Mouse (Mus musculus): ENCODE results near the gene Thoc6. TPM values are rescaled to one million over a fixed set of nuclear protein-coding genes. Genes with fewer than 3 reads are reported as not detected.

Thoc6 gene
- total and polyA plus RNA-seq, 3 experiments, result 9.6 to 15.3 (median 9.7) TPM

DNA sequence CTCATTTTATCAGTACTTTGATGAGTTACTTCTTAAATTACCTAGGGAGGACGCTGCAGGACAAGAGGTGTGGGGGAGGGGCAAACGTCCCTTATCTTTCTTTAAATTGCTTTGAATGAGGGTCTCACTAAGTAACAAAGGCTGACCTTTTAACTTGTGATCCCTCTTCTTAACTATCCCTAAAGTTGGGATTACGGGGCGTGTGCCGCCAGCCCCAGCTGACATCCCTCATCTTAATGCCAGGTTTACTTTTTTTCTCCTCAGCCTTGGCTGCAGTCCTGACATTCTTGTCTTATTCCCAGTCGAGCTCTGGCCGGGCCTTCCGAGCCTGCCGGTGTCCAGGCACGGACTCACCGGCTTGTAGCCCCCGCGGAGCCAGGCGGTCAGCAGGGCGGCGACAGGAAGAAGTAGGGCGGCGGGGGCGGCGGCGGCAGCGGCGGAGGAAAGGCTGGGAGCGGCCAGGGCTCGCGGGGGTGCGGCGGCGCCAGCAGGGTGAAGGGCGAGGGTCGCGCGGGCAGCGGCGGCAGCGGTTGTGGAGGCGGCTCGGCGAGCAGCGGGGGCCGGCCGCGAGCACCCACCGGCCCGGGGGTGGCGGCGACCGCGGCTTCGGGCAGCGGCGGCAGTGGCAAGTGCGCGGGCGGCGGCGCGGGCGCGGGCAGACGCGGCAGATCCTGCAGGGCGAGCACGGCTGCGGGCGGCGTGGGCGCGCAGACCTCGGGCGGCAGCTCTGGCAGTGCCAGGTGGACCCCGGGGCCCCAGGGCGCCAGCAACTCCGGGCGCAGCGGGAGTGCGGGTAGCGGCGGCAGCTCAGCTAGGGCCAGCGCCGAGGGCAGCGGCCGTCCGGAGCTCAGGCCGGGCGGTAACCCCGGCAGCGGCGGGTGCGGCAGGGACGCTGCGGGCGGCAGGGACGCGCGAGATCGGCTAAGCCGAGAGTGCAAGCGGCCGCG, 25.7 kb upstream of the Thoc6 start:
- Histone ChIP-seq H3K9ac (ENCODE audit: low read depth, low read length) (peak overlapping the region; percentile 76), H3K4me1 (ENCODE audit: control insufficient read depth, insufficient read depth, low read length) (peaks cover 2% of the 10 kb centered on the region; the same call in 1 of the 2 replicates), H3K4me3 (peak overlapping the region; percentile 63), H3K79me2 (replicated peaks; ENCODE audit: control insufficient read depth, insufficient read depth, low read length) (no peaks in the 10 kb centered on the region), H3K27ac (peak overlapping the region; percentile 72), H3K36me3 (ENCODE audit: control insufficient read depth, insufficient read depth, low read length) (no peaks in the 10 kb centered on the region), H3K27me3 (ENCODE audit: control insufficient read depth, insufficient read depth, low read length) (no peaks in the 10 kb centered on the region)
- TF ChIP-seq POLR2A (IDR thresholded peaks at IDR 0.05; ENCODE audit: insufficient read depth, low read depth, low read length) (no peak), CTCF (IDR thresholded peaks at IDR 0.05) (peak; percentile 37)
- peak; percentile 75 to 78 for DNase-seq
- 2% methylated on average over 92 of the region's 101 CpGs for WGBS
- intact Hi-C loops (cut with DNase I), result no loop called here

DNA sequence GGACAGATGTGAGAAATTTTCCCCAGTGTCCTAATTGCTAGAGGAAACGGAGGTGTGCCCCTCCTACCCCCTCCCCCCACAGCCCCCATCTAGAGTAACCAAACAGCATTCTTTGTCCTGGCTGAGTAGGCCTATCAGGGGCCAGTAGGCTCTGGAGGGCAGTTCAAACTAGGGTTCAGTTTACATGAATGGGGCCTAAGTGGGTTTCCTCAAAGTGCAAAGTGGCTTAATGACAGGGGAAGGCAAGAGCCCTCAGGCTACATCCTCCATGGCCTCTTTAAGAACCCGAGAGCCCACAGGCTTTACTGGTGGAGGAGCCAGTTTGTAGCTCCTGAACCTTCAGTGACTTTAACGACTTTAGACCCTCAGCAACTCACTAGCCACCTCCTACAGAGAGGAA, 22.1 kb upstream of the Thoc6 start:
- 67% methylated on average over 3 of the region's 3 CpGs for WGBS
- H3K36me3 ChIP-seq (ENCODE audit: control insufficient read depth, insufficient read depth, low read length), result no peaks in the 10 kb centered on the region
- no peak overlapping the region for H3K27ac ChIP-seq
- no peak overlapping the region for H3K9ac ChIP-seq (ENCODE audit: low read depth, low read length)
- no peaks in the 10 kb centered on the region for H3K27me3 ChIP-seq (ENCODE audit: control insufficient read depth, insufficient read depth, low read length)
- peaks cover 2% of the 10 kb centered on the region; the same call in 1 of the 2 replicates for H3K4me1 ChIP-seq (ENCODE audit: control insufficient read depth, insufficient read depth, low read length)
- intact Hi-C loops (cut with DNase I), result no loop called here
- no peak for DNase-seq
- H3K79me2 ChIP-seq (replicated peaks; ENCODE audit: control insufficient read depth, insufficient read depth, low read length), result no peaks in the 10 kb centered on the region
- H3K4me3 ChIP-seq, result no peak overlapping the region
- no peak for TF ChIP-seq POLR2A (IDR thresholded peaks at IDR 0.05; ENCODE audit: insufficient read depth, low read depth, low read length)
- no peak for TF ChIP-seq EP300 (IDR thresholded peaks at IDR 0.05; ENCODE audit: insufficient read depth, low read depth, low read length)
- TF ChIP-seq CTCF (IDR thresholded peaks at IDR 0.05), result no peak

DNA sequence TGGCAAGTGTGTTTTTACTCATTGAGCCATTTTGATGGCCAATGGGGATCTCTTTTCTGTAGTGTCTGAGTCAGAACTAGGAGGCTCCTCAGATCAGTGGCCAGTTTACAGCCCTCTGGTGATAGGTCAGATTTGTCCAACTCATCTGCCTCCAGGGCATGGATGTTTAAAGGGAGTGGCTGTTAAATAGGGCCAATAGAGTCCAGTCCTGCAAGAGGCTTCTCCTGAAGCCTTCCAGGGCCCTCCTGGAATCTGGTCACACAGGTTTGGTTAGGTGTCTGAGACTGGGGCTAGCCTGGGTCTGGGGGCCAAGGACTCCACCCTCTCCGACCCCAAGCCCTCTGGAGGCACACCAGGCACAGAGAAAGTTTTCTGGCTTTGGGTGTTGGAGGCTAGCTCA, 20.8 kb upstream of the Thoc6 start:
- intact Hi-C loops (cut with DNase I), result no loop called here
- no peak for TF ChIP-seq CTCF (IDR thresholded peaks at IDR 0.05)
- no peak for TF ChIP-seq POLR2A (IDR thresholded peaks at IDR 0.05; ENCODE audit: insufficient read depth, low read depth, low read length)
- H3K27me3 ChIP-seq (ENCODE audit: control insufficient read depth, insufficient read depth, low read length), result no peaks in the 10 kb centered on the region
- H3K36me3 ChIP-seq (ENCODE audit: control insufficient read depth, insufficient read depth, low read length), result no peaks in the 10 kb centered on the region
- no peaks in the 10 kb centered on the region for H3K4me1 ChIP-seq (ENCODE audit: control insufficient read depth, insufficient read depth, low read length)
- WGBS, result 82% methylated on average over 1 of the region's 1 CpGs
- DNase-seq, result no peak
- H3K9ac ChIP-seq (ENCODE audit: low read depth, low read length), result no peak overlapping the region
- H3K4me3 ChIP-seq, result no peak overlapping the region
- no peaks in the 10 kb centered on the region for H3K79me2 ChIP-seq (replicated peaks; ENCODE audit: control insufficient read depth, insufficient read depth, low read length)
- H3K27ac ChIP-seq, result no peak overlapping the region

DNA sequence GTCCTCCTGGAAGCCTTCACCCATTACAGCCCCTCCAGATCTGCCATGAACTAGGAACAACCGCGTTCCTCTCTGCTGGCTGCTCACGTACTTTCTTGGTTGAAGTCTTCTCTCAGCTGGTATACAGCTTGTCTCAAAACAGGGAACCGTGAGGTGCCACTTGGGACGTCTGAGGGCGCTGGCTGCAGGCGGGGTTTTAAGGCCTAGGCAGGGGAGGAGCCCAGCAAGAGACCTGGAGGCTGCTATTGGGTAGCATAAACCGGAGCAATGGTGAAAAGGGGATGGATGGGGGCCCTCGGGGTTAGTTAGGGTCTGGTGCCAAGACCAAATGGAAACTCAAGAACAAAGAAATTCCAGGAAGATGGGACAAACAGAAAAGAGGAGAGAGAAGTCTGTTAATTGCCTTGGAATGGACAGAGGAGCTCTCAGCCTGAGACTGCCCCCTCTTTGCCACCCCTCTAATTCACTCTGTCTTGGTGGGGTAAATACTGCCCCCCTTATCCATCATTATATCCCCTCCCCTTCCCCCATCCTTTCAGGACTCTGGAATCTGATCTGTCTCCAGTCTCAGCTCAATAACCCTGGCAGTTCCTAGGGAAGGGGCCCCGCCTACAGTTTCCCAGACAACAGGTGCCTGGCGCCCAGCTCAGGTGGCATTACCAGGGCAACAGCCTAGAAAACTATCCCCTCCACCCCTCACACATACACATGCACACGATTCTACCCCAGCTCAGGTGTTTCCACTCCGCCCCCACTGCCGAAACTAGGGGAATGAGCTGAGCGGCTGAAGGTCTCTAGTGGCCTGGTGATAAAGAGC, 10.4 kb upstream of the Thoc6 start, which contains the start of gene Cldn9:
Cldn9 (minus strand) TSS at position 171 of the 817 bp plus-strand sequence.
- no peak within 1 kb of the TSS for H3K9ac ChIP-seq (ENCODE audit: low read depth, low read length)
- WGBS, result 45% methylated on average over 15 of the region's 15 CpGs
- DNase-seq, result no peak
- H3K27me3 ChIP-seq (ENCODE audit: control insufficient read depth, insufficient read depth, low read length), result peaks cover 9% of the 10 kb centered on the region
- intact Hi-C loops (cut with DNase I), result no loop called here
- TF ChIP-seq EP300 (IDR thresholded peaks at IDR 0.05; ENCODE audit: insufficient read depth, low read depth, low read length), result no peak
- no peak for TF ChIP-seq CTCF (IDR thresholded peaks at IDR 0.05)
- no peaks in the 10 kb centered on the region for H3K36me3 ChIP-seq (ENCODE audit: control insufficient read depth, insufficient read depth, low read length)
- no peak within 1 kb of the TSS for H3K4me3 ChIP-seq
- no peaks in the 10 kb centered on the region for H3K79me2 ChIP-seq (replicated peaks; ENCODE audit: control insufficient read depth, insufficient read depth, low read length)
- H3K27ac ChIP-seq, result no peak within 1 kb of the TSS
- no peaks in the 10 kb centered on the region for H3K4me1 ChIP-seq (ENCODE audit: control insufficient read depth, insufficient read depth, low read length)

DNA sequence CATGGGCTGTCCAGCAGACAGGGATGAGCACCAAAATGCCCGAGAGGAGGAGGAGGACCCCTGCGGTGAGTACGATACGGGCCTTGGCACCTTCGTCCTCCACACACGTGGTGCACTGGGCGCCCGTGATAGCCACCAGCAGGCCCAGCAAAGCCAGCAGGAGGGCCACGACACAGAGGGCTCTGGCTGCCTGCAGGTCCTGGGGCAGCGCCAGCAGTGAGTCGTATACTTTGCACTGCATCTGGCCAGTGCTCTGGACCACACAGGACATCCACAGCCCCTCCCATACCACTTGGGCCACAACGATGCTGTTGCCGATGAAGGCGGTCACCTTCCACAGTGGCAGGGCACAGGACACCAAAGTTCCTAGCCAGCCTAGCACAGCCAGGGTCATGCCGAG, 9.5 kb upstream of the Thoc6 start:
- no peak for DNase-seq
- Histone ChIP-seq H3K36me3 (ENCODE audit: control insufficient read depth, insufficient read depth, low read length) (no peaks in the 10 kb centered on the region), H3K27ac (no peak overlapping the region), H3K79me2 (replicated peaks; ENCODE audit: control insufficient read depth, insufficient read depth, low read length) (no peaks in the 10 kb centered on the region), H3K4me3 (no peak overlapping the region), H3K27me3 (ENCODE audit: control insufficient read depth, insufficient read depth, low read length) (peaks cover 9% of the 10 kb centered on the region), H3K4me1 (ENCODE audit: control insufficient read depth, insufficient read depth, low read length) (no peaks in the 10 kb centered on the region), H3K9ac (ENCODE audit: low read depth, low read length) (no peak overlapping the region)
- TF ChIP-seq POLR2A (IDR thresholded peaks at IDR 0.05; ENCODE audit: insufficient read depth, low read depth, low read length) (no peak), EP300 (IDR thresholded peaks at IDR 0.05; ENCODE audit: insufficient read depth, low read depth, low read length) (no peak), CTCF (IDR thresholded peaks at IDR 0.05) (no peak)
- intact Hi-C loops (cut with DNase I), result no loop called here
- WGBS, result 23% methylated on average over 15 of the region's 15 CpGs

DNA sequence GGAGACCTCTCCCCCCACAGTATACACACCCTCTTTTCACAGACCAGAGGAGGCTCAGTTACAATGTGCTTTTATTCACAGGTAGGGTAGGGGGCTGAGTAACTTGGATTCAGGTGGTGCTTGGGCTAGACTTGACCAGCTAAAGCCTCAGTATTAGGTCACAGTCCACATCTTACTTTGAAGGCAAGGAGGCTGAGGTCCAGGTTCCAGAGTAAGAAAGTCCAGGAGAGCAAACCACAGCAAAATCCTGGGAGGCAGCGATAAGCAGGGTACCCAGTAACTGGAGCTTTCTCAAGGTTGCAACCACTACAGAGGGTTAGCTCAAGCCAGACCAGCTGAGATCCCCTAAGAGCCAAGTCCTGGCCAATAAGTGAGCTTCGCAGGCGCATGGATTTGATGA, 8.8 kb upstream of the Thoc6 start:
- Histone ChIP-seq H3K79me2 (replicated peaks; ENCODE audit: control insufficient read depth, insufficient read depth, low read length) (no peaks in the 10 kb centered on the region), H3K4me3 (no peak overlapping the region), H3K27ac (no peak overlapping the region), H3K4me1 (ENCODE audit: control insufficient read depth, insufficient read depth, low read length) (no peaks in the 10 kb centered on the region), H3K27me3 (ENCODE audit: control insufficient read depth, insufficient read depth, low read length) (peaks cover 9% of the 10 kb centered on the region), H3K9ac (ENCODE audit: low read depth, low read length) (no peak overlapping the region), H3K36me3 (ENCODE audit: control insufficient read depth, insufficient read depth, low read length) (no peaks in the 10 kb centered on the region)
- intact Hi-C loops (cut with DNase I), result no loop called here
- 59% methylated on average over 3 of the region's 3 CpGs for WGBS
- TF ChIP-seq EP300 (IDR thresholded peaks at IDR 0.05; ENCODE audit: insufficient read depth, low read depth, low read length) (no peak), POLR2A (IDR thresholded peaks at IDR 0.05; ENCODE audit: insufficient read depth, low read depth, low read length) (no peak)
- DNase-seq, result no peak

Data from heart, adult 2 months (tissue).